ENCODE assay signal across 11 mouse cellular contexts in the genomic region with DNA sequence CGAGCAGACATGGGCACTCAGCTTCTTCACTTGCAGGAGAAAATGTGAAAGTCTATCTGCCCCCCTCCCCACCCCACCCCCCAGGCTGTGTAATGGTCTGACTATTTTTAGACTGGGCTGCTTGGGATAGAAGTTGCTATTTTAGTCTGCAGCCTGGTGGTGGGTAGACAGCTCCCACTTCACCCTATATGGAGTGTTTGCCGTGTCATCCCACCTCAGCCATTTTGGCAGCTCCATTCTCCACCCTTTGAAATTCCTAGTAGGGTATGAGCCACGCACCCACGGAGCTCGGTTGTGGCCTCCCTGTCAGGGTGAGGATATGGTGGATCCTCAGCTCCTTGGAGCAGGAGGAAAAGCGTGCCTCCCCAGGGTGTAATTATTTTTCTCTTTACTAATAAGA. TPM values are rescaled to one million over a fixed set of nuclear protein-coding genes. Genes with fewer than 3 reads are reported as not detected.
DNase-seq lines count a peak whose midpoint lies in the region; ATAC-seq lines count a peak whose summit lies in the region.
"Had no signal": no experiment of that assay in that cellular context is flagged by ENCODE, and none has a peak within 500 bp of the region (broad histone marks: within the 10 kb centered on the region; RNA-seq: fewer than 3 reads in every experiment).

No protein-coding gene starts in this region.

- intact Hi-C loops in heart, postnatal 14 days (cut with DNase I): loop anchor here (10.0 kb wide), 1 partner anchor 71 kb away; the partner anchor contains the start of gene Gm45716

- peaks cover 92% of the 10 kb centered on the region for H3K36me3 ChIP-seq in megakaryocyte, embryonic 14.5 days (replicated peaks; ENCODE audit: low read length)
- H3K36me3 ChIP-seq in stomach, embryonic 16.5 days (ENCODE audit: control insufficient read depth, insufficient read depth, low read length): 0 out of 2 replicates have a peak, but pooled peaks cover 6% of the 10 kb centered on the region
- H3K36me3 ChIP-seq in hindbrain, embryonic 12.5 days: peaks cover 18% of the 10 kb centered on the region

- H3K4me1 ChIP-seq in megakaryocyte, embryonic 14.5 days: peaks cover 90% of the 10 kb centered on the region
- peaks cover 23% of the 10 kb centered on the region for H3K4me1 ChIP-seq in stomach, embryonic 16.5 days (ENCODE audit: control insufficient read depth, insufficient read depth, low read length)
- H3K4me1 ChIP-seq in hindbrain, embryonic 12.5 days: peaks cover 10% of the 10 kb centered on the region; the same call in 1 of the 2 replicates

- H3K9ac ChIP-seq in stomach, embryonic 16.5 days (ENCODE audit: low read length): no peak overlapping the region
- H3K9ac ChIP-seq in hindbrain, embryonic 12.5 days: no peak overlapping the region

- 67% methylated on average over 6 of the region's 6 CpGs for WGBS in stomach, embryonic 16.5 days
- 85% methylated on average over 6 of the region's 6 CpGs for WGBS in hindbrain, embryonic 12.5 days

- H3K4me3 ChIP-seq in megakaryocyte, embryonic 14.5 days (replicated peaks): peak overlapping the region; percentile 87
- H3K4me3 ChIP-seq in stomach, embryonic 16.5 days (replicated peaks; ENCODE audit: low read length): no peak overlapping the region
- no peak overlapping the region for H3K4me3 ChIP-seq in hindbrain, embryonic 12.5 days

- H3K9me3 ChIP-seq in megakaryocyte, embryonic 14.5 days: no peaks in the 10 kb centered on the region
- H3K9me3 ChIP-seq in stomach, embryonic 16.5 days (replicated peaks; ENCODE audit: control insufficient read depth, low read length): no peaks in the 10 kb centered on the region
- H3K9me3 ChIP-seq in hindbrain, embryonic 12.5 days (replicated peaks): no peaks in the 10 kb centered on the region

- no peak overlapping the region for H3K4me2 ChIP-seq in stomach, embryonic 16.5 days (ENCODE audit: low read depth, low read length)
- no peak overlapping the region for H3K4me2 ChIP-seq in hindbrain, embryonic 12.5 days (replicated peaks)

- peak; percentile 43 for DNase-seq in gastrocnemius, adult 18-20 months (ENCODE audit: low spot score)
- DNase-seq in gastrocnemius, postnatal 4 days (ENCODE audit: low spot score in 2 of 2): no peak
- DNase-seq in heart, postnatal 14 days: peak; percentile 26 to 38
- DNase-seq in thymus, postnatal 0 days (ENCODE audit: low spot score): no peak
- DNase-seq: kidney, postnatal 10 days; retina, postnatal 1 day had no signal

- H3K27ac ChIP-seq in stomach, embryonic 16.5 days (ENCODE audit: low read length): peak overlapping the region; percentile 64
- no peak overlapping the region for H3K27ac ChIP-seq in hindbrain, embryonic 12.5 days

- no peaks in the 10 kb centered on the region for H3K27me3 ChIP-seq in megakaryocyte, embryonic 14.5 days (replicated peaks)
- no peaks in the 10 kb centered on the region for H3K27me3 ChIP-seq in stomach, embryonic 16.5 days (ENCODE audit: control insufficient read depth, insufficient read depth, low read length)
- no peaks in the 10 kb centered on the region for H3K27me3 ChIP-seq in hindbrain, embryonic 12.5 days

- ATAC-seq in megakaryocyte, adult 5-6 weeks (ENCODE audit: poor library complexity, severe bottlenecking): no peak
- peak; percentile 82 for ATAC-seq in stomach, embryonic 16.5 days (ENCODE audit: insufficient read depth, low FRiP score)
- no peak for ATAC-seq in hindbrain, embryonic 12.5 days (ENCODE audit: low FRiP score)
- ATAC-seq: lung, postnatal 0 days had no signal

RNA-seq across cellular contexts. Expression of gene Mmd, which starts 6.4 kb away (rescaled TPM):
- total RNA-seq in gastrocnemius, adult 18-20 months (2021): 10 to 100 TPM in 1 of 2 experiments, 1 to 10 TPM in 1; 9.5 to 16.2 TPM
- 10 to 100 TPM; 26.9 to 35.6 TPM for total RNA-seq in gastrocnemius, postnatal 4 days (2021)
- 20.3 and 75.7 TPM in 2 replicates for polyA plus RNA-seq in megakaryocyte, embryonic 14.5 days (2012; ENCODE audit: insufficient read depth, low replicate concordance)
- total RNA-seq in megakaryocyte, adult 5-6 weeks (2015): 13.9 and 14.5 TPM in 2 replicates
- 10.7 and 11.1 TPM in 2 replicates for total RNA-seq in megakaryocyte, adult 5-6 weeks (2017)
- 10 to 100 TPM; 35.9 to 38.2 TPM for total RNA-seq in heart, postnatal 14 days (2021)
- polyA plus RNA-seq in stomach, embryonic 16.5 days (2015; fragmentation: Nextera tagmentation; extraction: Ambion mirVana): 47.5 and 48.6 TPM in 2 replicates
- polyA plus RNA-seq in hindbrain, embryonic 12.5 days (2016; fragmentation: Nextera tagmentation; extraction: Ambion mirVana): 76.7 and 76.8 TPM in 2 replicates
- 18.3 and 19.2 TPM in 2 replicates for polyA plus RNA-seq in thymus, postnatal 0 days (2015; fragmentation: Nextera tagmentation; extraction: Ambion mirVana)

Comparison
In these comparisons a context has a peak if more than half of its experiments do, and no peak if none do; other contexts are left out.
1. DNase-seq: peak in gastrocnemius, adult 18-20 months (single experiment) and heart, postnatal 14 days (2 of 2); none in gastrocnemius, postnatal 4 days (0 of 2) and thymus, postnatal 0 days (single experiment).